Mouse (Mus musculus) heart, adult 18-20 months (tissue): ENCODE data around the gene Ccdc141. TPM values are rescaled to one million over a fixed set of nuclear protein-coding genes. Genes with fewer than 3 reads are reported as not detected.

Experiments
- DNase-seq, 2 experiments: peaks; one replicate each; pipeline ENCODE4 v3.0.0; 2021 to 2022; ENCODE audit warnings: mixed read lengths in 1 of 2
- total RNA-seq, 2 experiments: library from RNA; stranded (reverse); gene quantifications; 2 replicates each; pipeline ENCODE4 v1.2.3; 2021

Gene Ccdc141
- total RNA-seq, 2 experiments from 2014 or later = 149 to 219 TPM

DNA sequence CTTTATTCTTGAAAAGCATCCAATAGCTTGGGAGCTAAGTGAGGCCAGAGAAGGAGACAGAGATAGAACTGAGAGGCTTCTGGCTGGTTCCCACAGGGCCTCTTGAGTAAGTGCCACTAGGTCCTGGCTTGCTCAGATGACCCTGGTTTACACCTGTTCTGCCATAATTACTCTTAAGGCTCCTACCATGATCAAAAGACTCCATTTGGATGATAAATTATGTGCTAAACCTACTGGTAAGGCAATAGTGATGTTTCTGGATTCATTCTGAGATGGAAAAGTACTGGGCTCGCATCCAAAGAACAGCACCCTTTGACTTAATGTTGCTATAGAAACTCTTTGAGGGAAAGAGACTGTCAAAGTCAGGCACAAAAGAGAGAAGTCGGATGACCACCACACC lies 3.9 kb upstream of the Ccdc141 start:
- peak; percentile 60 to 65 for DNase-seq

DNA sequence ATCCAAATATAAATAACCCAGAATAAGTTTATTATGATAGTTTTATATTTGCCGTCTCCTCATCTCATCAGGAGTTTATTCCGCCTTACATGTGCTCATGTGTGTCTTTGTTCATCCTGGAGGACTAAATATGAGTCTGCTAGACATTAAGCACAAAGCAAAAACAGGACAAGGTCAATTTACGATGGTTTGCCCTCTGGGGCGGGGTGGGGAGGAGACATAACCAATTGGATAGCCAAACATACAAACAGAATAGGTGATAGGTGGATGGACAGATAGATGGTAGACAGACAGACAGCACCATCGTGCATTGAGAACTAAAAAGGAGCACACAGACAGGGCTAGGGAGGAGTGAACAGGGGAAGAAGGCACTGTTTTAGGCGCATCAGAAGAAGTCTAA lies 3.4 kb upstream of the Ccdc141 start:
- DNase-seq = peak in 1 of 2 experiments; percentile 38

DNA sequence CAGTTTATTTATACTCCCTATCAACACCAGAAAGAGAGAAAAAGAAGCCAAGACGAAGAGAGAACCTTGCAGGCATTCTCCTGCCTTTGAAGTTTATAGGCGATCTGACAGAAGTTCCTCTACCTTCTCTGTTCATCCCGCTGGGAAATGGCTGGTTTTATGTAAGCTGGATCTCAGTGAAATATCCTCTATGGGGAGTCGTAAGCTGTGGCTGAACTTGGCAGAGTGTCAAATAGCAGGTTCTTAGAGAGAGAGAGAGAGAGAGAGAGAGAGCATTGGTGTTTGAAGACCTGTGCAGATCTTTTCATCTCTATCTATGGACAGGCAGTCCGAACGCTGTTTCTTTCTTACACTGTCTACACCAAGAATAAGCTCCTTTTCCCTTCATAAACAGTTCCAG lies 2.9 kb upstream of the Ccdc141 start:
- DNase-seq = peak in 1 of 2 experiments; percentile 32

DNA sequence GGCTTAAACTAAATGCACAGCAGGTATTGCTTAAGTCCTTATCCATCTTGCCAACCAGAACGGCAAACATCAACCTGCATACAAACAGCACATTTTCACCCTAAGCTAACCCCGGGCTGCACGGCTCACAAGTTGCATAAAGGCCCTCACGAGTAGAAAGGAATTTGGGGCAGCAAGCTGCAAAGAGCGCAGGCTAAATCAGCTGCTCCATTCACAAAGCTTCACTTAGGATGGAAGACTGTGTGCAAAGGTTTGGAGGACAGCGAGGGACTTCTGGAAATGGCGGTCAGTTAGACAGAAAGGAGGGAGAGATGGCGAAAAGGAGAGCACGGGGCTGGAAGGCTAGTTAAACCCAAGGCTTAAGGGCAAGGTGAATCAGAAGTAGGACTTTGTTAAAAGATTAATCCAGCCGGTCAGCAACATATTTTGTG lies 1.8 kb upstream of the Ccdc141 start:
- DNase-seq = peak in 1 of 2 experiments; percentile 48

DNA sequence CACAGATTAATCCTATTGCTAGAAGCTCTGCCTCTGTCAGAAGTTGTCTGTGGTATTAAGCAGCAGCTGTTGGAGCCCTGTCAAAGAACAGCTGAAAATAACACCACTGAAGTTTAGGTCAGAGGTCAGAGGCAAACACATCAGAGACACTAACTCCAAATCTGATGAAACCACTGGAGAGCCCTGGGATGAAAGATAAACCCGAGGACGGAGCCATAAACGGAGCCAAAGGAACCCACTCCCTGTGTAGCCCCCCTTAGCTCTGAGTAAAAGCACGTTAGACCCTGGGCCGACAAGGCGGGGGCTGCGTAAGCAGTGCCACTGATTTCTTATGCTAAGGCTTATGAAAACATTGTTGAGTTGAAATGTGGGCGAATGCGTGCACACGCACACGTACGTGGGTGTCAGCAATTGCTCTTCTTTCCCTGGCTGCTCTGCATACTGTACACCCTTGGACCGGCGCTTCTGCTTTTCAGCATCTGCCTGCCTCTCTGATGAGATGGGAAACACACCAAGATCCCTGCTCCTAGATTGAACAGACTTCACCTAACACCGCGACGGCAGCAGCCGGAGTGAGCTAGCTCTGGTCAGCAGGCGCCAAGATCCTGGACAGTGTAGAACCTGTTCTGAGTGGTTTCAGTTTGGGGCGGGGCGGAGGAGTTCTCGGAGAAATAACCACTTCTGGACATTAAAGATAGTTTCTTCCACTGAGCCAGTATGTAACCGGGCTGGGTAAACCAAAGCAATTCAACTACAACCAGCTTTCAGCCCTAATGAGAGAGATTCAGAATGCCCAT lies 1.2 kb upstream of the Ccdc141 start:
- DNase-seq = peak; percentile 70 to 73

DNA sequence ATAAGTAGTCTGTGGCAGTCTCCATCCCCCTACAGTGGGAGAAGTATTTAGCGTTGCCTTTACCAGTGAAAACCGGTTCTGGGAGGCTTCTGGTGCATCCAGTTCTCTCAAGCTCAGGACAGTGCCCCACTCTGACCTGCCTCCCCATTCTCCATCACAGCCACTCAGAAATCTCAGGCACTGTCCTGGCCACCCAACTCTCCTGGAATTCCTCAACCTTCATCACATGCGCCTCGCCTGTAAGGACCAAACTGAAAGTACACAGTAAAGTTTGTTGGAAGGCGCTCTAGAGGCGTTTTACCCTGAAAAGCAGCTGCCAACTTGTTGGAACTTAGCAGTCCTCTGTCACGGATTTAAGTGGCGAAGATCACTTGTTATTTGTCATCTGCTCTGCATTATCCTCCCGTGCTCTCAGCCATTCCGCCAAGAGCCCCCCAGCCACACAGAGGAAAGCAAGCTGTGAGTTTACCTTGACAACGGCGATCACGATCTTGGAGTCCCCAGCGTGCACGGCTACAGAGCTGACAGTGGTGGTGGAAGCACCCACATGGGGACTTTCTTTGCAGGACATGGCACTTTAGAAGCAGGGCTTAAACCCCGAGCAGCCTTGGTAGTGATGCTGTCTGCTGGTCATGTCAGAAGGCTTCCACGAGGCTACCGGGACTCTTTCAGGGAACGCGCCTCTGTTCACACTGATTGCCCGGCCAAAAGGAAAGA lies 362 bp downstream of the Ccdc141 start:
- peak; percentile 85 to 86 for DNase-seq

DNA sequence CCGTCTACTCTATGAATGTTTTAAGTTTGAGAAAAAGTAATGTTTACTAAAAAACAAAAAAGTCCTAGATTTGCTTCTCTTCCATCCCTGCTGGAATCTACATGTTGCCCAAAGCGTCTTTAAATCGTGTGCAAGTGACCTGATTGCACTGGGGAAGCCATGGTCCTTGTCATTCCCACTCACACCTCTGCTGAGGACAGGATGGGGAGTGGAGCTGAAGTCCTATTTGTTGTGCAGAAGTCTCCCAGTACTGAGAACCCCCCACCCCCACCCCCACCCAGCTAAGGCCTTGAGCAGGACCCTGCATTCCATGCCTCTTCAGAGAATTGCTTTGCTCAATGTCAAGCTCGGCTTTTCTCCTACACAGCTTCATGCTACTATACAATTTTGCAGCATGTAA lies 1.2 kb downstream of the Ccdc141 start:
- DNase-seq = no peak

DNA sequence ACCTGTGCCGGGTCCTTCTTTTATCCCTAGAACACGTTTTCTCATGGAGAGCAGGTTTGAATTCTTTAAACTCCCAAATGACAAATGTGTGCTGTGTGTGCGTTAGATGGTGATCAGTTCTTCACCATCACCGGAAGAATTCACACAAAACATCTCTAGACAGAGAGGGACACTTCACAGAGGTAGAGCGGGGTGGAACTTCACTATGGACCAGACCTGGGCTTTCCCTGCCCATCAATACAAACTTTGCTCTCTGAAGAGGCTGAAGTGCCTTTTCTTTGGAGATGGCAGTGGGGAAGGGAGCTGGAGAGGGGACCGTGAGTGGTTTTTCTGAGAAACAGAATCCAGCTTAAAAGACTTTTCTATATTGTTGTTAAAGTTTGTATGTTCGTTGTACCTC lies 1.7 kb downstream of the Ccdc141 start:
- DNase-seq = no peak

DNA sequence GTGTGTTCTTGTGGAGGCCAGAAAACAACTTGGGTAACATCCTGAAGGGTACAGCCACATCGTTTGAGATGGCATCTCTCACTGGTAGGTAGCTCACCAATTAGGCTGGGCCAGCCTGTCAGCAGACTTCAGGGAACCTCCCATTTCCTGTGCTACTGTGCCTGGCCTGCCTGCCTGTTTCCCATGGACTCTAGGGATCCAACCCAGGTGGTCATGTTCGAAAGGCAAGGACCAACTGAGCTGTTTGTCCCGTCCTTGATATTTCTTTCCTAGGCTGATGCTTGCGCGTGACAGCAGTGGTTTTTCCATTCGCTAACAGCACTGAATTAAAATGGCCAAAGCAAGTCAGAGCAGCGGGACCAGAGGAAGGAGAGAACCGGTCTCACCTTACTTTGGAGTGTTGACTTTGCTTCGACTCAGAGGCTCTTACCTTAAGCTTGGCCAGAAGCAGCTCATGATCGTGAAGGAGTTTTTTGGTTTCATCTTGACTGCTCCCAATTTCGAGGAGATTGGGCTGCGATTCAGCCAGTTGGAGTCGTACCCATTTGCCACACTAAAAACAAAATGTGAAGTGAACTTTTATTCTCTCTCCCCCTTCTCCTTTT lies 2.3 kb downstream of the Ccdc141 start:
- DNase-seq = peak in 1 of 2 experiments; percentile 25

DNA sequence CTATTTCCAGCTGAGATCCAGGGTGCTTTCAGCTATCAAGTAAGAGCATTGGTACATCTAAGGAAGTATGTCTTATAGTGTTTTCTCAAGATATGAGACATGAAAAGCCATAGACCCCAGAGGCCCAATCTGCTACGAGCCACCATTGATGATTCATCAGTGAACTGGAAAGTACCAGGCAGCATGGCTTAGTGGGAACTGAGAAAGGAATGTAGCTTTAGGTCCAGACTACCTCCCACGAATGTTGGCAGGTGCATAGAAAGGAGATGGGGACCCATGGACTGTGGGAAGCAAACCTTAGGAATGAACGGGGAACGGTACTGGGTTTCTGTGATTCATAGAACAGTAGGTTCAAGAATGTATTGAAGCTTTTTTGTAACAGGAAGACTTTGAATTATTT lies 4.1 kb downstream of the Ccdc141 start:
- no peak for DNase-seq

DNA sequence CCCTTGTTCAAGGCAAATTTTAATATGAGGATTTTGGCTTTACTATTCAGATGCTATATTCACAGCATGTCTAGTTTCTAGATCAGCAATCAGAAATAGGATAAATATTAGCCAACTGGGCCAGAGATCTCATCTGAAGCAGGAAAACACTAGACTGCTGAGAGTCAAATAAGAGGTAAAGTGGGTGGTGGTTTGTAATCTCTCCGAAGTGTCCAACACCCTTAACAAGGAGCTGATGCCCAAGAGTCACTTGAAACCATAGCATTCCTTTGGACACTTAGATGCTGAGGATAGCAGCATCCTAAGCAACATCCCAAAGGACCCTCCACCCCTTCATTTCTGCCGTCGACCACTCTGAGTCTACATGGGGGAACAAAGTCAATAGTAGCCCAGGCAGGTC lies 5.8 kb downstream of the Ccdc141 start:
- no peak for DNase-seq

DNA sequence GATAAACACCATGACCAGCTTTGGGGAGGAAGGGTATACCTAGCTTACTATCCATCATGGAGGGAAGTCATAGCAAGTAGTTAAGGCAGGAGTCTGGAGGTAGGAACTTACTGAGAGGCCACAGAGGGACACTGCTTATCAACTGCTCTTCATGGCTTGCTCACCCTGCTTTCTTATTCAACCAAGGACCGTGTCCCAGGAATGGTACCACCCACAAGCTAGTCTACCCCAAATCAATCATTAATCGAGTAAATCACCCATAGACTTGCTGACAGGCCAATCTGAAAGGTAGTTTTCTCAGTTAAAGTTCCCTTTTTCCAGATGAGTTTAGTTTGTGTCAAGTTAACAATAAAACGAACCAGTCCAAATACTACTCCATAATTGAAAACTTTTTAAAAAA lies 7.1 kb downstream of the Ccdc141 start:
- DNase-seq = no peak

DNA sequence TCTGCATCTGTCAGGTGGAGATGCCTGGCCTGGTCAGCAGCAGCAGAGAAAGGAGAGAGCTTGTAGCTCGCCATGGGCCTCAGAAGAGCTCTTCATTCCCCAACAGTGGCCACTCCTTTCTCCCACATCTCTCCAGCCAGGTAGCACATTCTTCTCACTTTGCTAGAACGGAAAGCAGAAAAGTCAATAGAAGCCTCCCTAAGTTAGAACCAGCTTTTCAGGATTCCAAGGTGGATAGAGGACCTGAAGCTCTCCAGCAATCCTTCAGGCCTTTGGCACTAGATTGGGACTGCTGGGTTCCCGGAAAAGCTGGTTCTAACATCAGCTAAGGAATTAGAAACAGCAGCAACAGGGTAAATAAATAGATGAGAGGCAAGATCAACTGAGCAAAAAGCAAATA lies 8.3 kb downstream of the Ccdc141 start:
- DNase-seq = no peak

DNA sequence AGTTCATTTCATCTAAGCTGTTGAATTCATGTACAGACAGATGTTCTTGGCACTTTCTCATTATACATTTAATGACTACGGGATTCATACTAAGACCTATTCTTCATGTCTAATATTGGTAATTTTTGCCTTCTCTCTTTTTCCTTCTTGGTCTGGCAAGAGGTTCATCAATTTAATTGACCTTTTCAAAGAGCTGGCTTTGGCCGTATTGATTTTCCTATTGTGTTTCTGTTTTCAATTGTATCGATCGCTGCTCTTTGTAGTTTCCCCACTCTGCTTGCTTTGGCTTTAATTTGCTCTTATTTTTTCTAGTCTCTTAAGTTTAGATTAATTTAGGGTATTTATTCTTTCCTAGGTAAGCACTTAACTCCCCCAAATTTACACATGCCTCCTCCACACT lies 12.9 kb downstream of the Ccdc141 start:
- DNase-seq = no peak

DNA sequence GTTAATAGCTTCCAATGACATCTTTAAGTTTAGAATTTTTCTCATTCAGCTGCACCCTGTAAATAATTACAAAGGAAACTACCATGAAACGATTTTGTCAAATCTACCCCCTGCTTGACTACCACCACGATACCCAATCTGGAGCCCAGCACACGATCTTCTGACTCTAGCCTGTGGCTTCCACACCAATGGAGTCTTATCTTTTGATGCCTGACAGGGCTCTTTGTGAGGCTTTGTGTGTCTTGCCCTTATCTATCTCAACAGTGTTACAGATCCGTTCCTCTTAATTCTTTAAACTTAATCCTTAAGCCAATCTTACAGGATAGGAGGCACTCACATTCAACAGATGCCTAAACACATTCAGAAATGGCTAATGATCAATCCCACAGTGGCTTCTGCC lies 16.4 kb downstream of the Ccdc141 start:
- DNase-seq = no peak

DNA sequence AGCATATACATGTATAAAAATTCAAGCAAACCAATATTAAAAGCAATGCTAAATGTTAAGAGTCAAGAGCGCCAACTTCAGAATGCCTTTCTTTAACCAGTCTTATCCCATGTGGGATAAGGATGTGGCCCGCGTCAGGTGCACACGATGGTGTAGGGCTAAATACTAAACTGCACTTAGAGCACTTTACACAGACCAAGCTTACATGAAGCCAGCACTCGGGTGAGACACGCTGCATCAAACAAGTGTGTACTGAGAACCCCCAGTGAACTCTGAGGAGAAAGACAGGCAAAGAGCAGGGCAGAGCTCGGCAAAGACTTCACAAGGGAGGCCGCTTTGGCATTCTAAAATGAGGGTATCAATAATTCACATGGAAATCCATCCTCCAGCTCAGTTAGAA lies 19.2 kb downstream of the Ccdc141 start:
- DNase-seq = no peak

DNA sequence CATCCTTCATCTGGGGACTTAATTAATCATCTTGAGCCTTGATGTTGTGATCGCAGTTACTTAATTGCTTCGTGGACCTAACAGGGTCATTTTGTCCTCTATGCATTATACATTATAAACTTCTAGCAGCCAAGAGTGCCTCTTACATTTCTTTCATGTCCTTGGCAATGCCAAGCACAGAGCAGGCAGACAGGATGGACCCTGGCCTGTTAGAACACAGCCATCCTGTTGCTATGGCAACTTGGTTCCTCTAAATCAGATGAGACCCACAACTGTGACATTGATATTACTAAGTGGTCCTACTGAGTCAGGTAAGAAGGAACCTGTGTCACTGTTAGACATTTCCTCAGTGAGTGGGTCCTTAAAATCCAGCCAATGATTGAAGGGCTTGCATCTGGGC lies 20.9 kb downstream of the Ccdc141 start:
- DNase-seq = no peak

DNA sequence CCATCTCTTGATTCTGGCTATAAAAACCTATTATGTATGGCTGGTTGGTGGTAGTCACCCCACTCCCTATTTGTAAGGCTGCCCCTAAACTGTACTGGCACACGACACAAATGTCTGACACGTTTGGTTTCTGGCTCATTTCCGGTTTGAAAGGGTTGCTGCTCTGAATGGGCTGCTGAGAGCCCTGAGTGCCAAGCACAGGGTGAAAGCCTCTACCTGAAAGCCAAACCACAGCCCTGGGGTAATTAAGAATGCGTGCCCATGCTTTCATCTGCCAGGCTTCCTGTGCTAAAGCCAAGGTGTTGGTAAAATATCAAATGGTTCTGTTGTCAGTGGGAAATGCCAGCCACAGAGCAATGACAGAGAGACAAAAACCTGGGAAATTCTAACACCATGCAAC lies 22.2 kb downstream of the Ccdc141 start:
- DNase-seq = peak in 1 of 2 experiments; percentile 17

DNA sequence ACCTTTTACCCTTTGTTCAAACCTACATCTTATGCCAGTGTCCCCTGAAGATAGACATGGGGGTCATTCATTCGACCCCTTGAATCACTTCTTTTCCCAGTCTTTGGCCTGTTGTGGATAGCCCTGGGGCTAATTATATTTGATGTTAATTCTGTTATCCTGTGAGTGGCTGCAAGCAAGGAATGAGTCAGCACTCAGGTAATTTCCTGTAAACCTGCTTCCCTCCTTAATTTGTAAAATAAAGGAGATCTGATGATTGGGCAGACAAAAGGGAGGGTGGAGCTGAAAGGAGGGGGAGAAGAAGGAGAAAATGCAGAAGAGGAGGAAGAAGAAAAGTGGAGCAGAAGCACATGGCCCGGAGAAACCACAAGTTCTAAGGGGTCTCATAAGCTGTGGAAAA lies 23.5 kb downstream of the Ccdc141 start:
- no peak for DNase-seq

DNA sequence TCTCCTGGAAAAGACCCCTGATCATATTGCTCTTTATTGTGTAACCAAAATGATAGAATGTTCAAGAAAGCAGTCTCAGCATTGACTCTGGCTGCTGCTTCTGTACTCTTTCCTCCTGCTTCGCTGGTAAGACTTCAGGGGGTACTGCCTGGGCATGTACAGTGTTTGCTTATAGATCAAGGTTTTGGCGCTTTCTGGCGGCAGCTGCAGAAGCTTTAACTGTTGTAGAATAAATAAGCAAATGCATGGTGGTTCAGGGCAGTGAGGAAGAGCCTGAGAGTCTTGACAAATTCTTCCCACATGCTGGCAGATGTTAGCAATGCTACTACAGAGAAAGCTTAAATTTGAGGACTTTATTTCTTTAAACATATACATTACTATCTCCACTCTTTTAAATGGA lies 24.1 kb downstream of the Ccdc141 start:
- DNase-seq = no peak

DNA sequence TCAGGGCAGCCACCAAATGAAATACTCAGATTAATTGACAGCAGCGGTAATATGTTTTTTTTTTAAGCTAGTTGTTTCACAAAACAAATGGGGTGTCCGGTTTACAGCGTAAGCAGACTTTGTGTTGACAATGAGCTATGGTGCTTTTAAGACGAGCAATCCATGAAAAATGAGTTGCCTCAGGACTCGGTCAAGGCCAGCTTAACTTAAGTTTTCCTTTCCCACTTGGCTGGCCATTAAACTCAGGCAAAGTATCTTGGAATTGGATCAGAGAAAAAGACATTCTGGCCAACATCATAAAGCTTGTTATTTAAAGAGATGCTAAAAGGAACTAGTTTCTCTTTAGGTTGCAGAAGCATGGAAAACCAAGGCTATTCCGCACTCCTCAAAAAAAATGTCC lies 26.9 kb downstream of the Ccdc141 start:
- DNase-seq = no peak

DNA sequence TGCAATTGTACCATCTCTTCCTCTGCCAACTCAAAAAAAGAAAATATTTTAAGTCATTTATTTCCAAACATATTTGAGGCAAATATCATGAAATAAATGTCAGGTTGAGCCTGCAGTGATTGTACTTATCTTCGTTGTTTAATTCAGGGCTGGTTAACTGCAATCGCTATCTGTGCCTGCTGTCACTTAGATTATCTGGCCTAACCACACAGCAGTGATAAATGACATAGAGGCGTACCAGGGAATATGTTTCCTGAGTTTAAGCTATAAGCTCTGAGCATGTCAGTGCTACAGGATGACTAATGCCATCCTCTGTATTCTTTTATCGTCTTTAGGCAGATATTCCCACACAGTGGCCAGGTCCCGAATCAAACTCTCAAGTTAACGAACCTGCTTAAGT lies 31.6 kb downstream of the Ccdc141 start:
- no peak for DNase-seq

DNA sequence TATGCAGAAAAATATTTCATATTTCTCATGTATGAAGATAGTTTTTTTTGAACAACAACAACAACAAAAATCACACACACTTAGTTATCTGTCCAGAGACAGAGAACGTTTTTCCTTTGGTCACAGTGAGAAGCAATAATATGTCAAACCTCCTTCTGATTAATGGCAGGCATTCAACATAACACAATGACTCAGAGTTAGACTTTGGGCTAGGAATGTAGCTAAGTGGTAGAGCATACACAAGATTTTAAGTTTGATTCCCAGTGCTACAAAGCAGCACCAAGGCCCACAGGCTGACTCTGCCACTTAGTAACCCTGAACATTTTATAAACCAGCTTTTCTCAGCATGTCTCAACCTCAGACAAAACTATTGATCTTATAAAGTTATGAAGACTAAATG lies 35.5 kb downstream of the Ccdc141 start:
- DNase-seq = no peak
